Mouse (Mus musculus) common myeloid progenitor, adult 5-6 weeks (primary cell): ENCODE data around the gene Trim43c. TPM values are rescaled to one million over a fixed set of nuclear protein-coding genes. Genes with fewer than 3 reads are reported as not detected.
"Not testable (repeated sequence)": the region's sequence is repeated elsewhere in the genome, so short reads cannot be mapped to it uniquely, and the experiment has no call there.

Experiments used
- ATAC-seq: replicated peaks from 2 replicates; pipeline ENCODE4 v1.8.0; 2016; ENCODE audit warnings: low read depth, mild to moderate bottlenecking, moderate TSS enrichment, inconsistent platforms; ENCODE audit not compliant: poor library complexity, severe bottlenecking
- total RNA-seq: library from RNA; stranded (forward); fragments of 200-1000, 187-1606 nt; gene quantifications from 2 replicates; pipeline ENCODE4 v1.2.3, GENCODE M21; 2017

Gene Trim43c
- total RNA-seq = not detected in 2 replicates

DNA sequence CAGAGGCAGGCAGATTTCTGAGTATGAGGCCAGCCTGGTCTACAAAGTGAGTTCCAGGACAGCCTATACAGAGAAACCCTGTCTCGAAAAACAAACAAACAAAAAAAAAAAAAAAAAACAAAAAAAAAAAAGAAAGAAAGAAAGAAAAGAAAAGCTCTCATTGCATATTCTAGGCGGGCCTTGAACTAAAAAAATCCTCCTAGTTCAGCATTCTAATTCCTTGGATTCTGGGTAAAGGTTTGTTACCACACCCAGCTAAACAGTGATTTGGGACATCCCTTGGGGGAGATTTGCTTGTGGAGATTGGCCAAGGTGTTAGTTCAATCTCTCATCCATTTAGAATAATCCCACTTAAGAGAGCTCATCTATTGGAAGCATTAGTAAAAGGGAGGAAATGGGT is at the start of gene Trim43c:
TSS of gene Trim43c (plus strand) at position 301 of the 400 bp plus-strand sequence.
- ATAC-seq = not testable (repeated sequence)

GRCm38 (mm10) chr9:88853072-88853471 is 14.1 kb downstream of the Trim43c start:
- not testable (repeated sequence) for ATAC-seq

DNA sequence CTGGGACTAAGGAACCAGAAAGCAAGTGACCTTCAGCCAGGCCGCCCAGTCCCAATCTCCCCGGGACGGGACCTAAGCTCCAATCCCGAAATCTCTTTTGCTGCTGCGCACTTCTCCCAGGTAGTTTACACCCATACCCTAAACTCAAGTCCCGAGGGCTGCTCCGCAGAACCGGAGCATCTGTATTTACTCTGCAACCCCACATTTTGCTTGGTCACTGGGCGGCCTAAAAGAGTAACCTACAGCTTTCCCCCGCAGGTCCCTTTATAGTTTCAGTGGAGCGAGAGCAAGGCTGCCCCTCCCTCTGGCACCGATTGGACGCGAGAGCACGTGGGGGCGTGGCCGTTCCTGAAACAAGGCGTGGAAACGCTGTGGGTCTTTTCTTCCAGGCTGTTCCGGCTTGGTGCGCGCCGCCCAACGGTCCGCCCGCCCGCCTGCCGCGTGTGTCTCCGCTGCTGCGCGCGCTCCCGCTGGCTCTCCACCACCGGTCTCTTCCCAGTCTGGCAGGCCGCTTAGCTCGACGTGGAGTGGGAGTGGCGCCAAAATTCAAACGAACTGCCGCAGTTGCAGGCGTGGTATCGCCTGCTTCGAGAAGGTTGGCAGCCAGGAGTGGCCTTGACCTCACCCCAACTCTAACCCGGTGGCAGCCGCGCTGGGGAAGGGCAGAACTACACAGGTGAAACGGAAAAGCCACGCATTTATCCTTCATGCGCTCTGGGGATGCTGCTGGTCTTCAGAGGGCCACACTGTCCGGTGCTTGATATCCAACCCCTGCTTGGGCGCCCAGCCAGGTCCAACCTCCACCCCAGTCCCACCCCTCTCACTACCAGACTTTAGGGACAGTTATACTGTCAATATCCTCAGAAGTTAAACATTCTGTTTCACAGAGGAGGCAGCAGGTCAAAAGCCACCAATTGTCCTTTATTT is 19.9 kb downstream of the Trim43c start:
- ATAC-seq = peak; percentile 97

Other genes starting within 250 kb of the Trim43c start
- 14.5 and 38.9 TPM in 2 replicates for gene Mthfsl, start 118.9 kb upstream of the Trim43c start, total RNA-seq
- not detected in 2 replicates for gene Bcl2a1d, start 107.2 kb upstream of the Trim43c start, total RNA-seq
- gene Bcl2a1a, start 117.7 kb downstream of the Trim43c start, total RNA-seq = 0.41 TPM in 1 of 2 replicates, not detected in the other